Mouse (Mus musculus): Measurements from ENCODE around the gene Wfdc8. TPM values are rescaled to one million over a fixed set of nuclear protein-coding genes. Genes with fewer than 3 reads are reported as not detected.

Gene Wfdc8
- polyA plus RNA-seq (2017; shearing (Covaris generic)), result not detected

GRCm38 (mm10) chr2:164613471-164613870 is at the start of gene Wfdc8, which contains the start of gene Wfdc6b:
Gene Wfdc8 (minus strand): TSS chr2:164613626.
Gene Wfdc6b (plus strand): TSS chr2:164613522.

GRCm38 (mm10) chr2:164656483-164656882 is 43.1 kb upstream of the Wfdc8 start, which contains the start of gene Wfdc9:
Gene Wfdc9 (minus strand): TSS chr2:164656583.

GRCm38 (mm10) chr2:164655858-164656257 is 42.4 kb upstream of the Wfdc8 start, which contains the start of gene Wfdc10:
Gene Wfdc10 (plus strand): TSS chr2:164656046.

GRCm38 (mm10) chr2:164638696-164639095 is 25.3 kb upstream of the Wfdc8 start, which contains the start of gene Wfdc16:
Gene Wfdc16 (minus strand): TSS chr2:164638796.

GRCm38 (mm10) chr2:164593494-164593893 is 19.9 kb downstream of the Wfdc8 start, which contains the start of gene Eppin:
Gene Eppin (minus strand): TSS chr2:164593594.

GRCm38 (mm10) chr2:164585025-164585725 is 28.3 kb downstream of the Wfdc8 start, which contains the start of gene Wfdc6a:
Gene Wfdc6a (minus strand): TSS chr2:164585447.

GRCm38 (mm10) chr2:164573359-164573758 is 40.1 kb downstream of the Wfdc8 start, which contains the start of gene Spint3:
Gene Spint3 (minus strand): TSS chr2:164573459.

GRCm38 (mm10) chr2:164562391-164563188 is 50.8 kb downstream of the Wfdc8 start, which contains the start of gene Wfdc2:
Gene Wfdc2 (plus strand): TSS chr2:164562413.

Other genes starting within 250 kb of the Wfdc8 start
- 9.0 TPM for gene Slpi, start 224.5 kb downstream of the Wfdc8 start, polyA plus RNA-seq (2017; shearing (Covaris generic))
- gene Rbpjl, start 210.5 kb downstream of the Wfdc8 start, polyA plus RNA-seq (2017; shearing (Covaris generic)), result not detected
- not detected for gene Matn4, start 208.5 kb downstream of the Wfdc8 start, polyA plus RNA-seq (2017; shearing (Covaris generic))
- 0.64 TPM for gene Sdc4, start 169.7 kb downstream of the Wfdc8 start, polyA plus RNA-seq (2017; shearing (Covaris generic))
- 81.1 TPM for gene Sys1, start 156.7 kb downstream of the Wfdc8 start, polyA plus RNA-seq (2017; shearing (Covaris generic))
- 6.5 TPM for gene Gm20458, start 152.7 kb downstream of the Wfdc8 start, polyA plus RNA-seq (2017; shearing (Covaris generic))
- gene Trp53tg5, start 139.9 kb downstream of the Wfdc8 start, polyA plus RNA-seq (2017; shearing (Covaris generic)), result not detected
- 2.6 TPM for gene Dbndd2, start 127.5 kb downstream of the Wfdc8 start, polyA plus RNA-seq (2017; shearing (Covaris generic))
- 16.2 TPM for gene Pigt, start 116.1 kb downstream of the Wfdc8 start, polyA plus RNA-seq (2017; shearing (Covaris generic))
- gene Wfdc2, start 51.2 kb downstream of the Wfdc8 start, polyA plus RNA-seq (2017; shearing (Covaris generic)), result not detected
- not detected for gene Spint3, start 40.2 kb downstream of the Wfdc8 start, polyA plus RNA-seq (2017; shearing (Covaris generic))
- not detected for gene Wfdc6a, start 28.2 kb downstream of the Wfdc8 start, polyA plus RNA-seq (2017; shearing (Covaris generic))
- not detected for gene Eppin, start 20.0 kb downstream of the Wfdc8 start, polyA plus RNA-seq (2017; shearing (Covaris generic))
- not detected for gene Wfdc6b, start 104 bp downstream of the Wfdc8 start, polyA plus RNA-seq (2017; shearing (Covaris generic))
- not detected for gene Wfdc16, start 25.2 kb upstream of the Wfdc8 start, polyA plus RNA-seq (2017; shearing (Covaris generic))
- not detected for gene Wfdc10, start 42.4 kb upstream of the Wfdc8 start, polyA plus RNA-seq (2017; shearing (Covaris generic))
- not detected for gene Wfdc9, start 43.0 kb upstream of the Wfdc8 start, polyA plus RNA-seq (2017; shearing (Covaris generic))
- gene Wfdc11, start 60.5 kb upstream of the Wfdc8 start, polyA plus RNA-seq (2017; shearing (Covaris generic)), result not detected
- gene Wfdc13, start 71.5 kb upstream of the Wfdc8 start, polyA plus RNA-seq (2017; shearing (Covaris generic)), result not detected
- gene Spint4, start 84.9 kb upstream of the Wfdc8 start, polyA plus RNA-seq (2017; shearing (Covaris generic)), result not detected
- gene Spint5, start 101.7 kb upstream of the Wfdc8 start, polyA plus RNA-seq (2017; shearing (Covaris generic)), result not detected
- 0.31 TPM for gene Wfdc3, start 132.3 kb upstream of the Wfdc8 start, polyA plus RNA-seq (2017; shearing (Covaris generic))
- 53.3 TPM for gene Dnttip1, start 132.4 kb upstream of the Wfdc8 start, polyA plus RNA-seq (2017; shearing (Covaris generic))
- 0.85 TPM for gene Ube2c, start 156.3 kb upstream of the Wfdc8 start, polyA plus RNA-seq (2017; shearing (Covaris generic))
- gene Tnnc2, start 166.3 kb upstream of the Wfdc8 start, polyA plus RNA-seq (2017; shearing (Covaris generic)), result not detected
- gene Snx21, start 172.2 kb upstream of the Wfdc8 start, polyA plus RNA-seq (2017; shearing (Covaris generic)), result 3.2 TPM
- gene Acot8, start 191.3 kb upstream of the Wfdc8 start, polyA plus RNA-seq (2017; shearing (Covaris generic)), result 27.0 TPM
- 3.1 TPM for gene Zswim3, start 191.5 kb upstream of the Wfdc8 start, polyA plus RNA-seq (2017; shearing (Covaris generic))
- gene Zswim1, start 209.1 kb upstream of the Wfdc8 start, polyA plus RNA-seq (2017; shearing (Covaris generic)), result 14.0 TPM
- not detected for gene Spata25, start 214.9 kb upstream of the Wfdc8 start, polyA plus RNA-seq (2017; shearing (Covaris generic))
- gene Ctsa, start 219.2 kb upstream of the Wfdc8 start, polyA plus RNA-seq (2017; shearing (Covaris generic)), result 127 TPM
- 0.77 TPM for gene Neurl2, start 219.8 kb upstream of the Wfdc8 start, polyA plus RNA-seq (2017; shearing (Covaris generic))
- gene Pltp, start 244.1 kb upstream of the Wfdc8 start, polyA plus RNA-seq (2017; shearing (Covaris generic)), result 5.0 TPM

Measured in effector memory CD4-positive, alpha-beta T cell, adult 5 months (primary cell).